Mouse (Mus musculus) hindlimb bud, embryonic 11.5 days (tissue): ENCODE measurements around the gene Pknox1.
"Not testable (repeated sequence)": the region's sequence is repeated elsewhere in the genome, so short reads cannot be mapped to it uniquely, and the experiment has no call there.

ENCODE experiments used
- DNase-seq: peaks from one replicate; pipeline ENCODE4 v3.0.0-alpha.2; 2012; ENCODE audit warnings: low read depth, low spot score; ENCODE audit errors: extremely low spot score

Gene Pknox1

DNA sequence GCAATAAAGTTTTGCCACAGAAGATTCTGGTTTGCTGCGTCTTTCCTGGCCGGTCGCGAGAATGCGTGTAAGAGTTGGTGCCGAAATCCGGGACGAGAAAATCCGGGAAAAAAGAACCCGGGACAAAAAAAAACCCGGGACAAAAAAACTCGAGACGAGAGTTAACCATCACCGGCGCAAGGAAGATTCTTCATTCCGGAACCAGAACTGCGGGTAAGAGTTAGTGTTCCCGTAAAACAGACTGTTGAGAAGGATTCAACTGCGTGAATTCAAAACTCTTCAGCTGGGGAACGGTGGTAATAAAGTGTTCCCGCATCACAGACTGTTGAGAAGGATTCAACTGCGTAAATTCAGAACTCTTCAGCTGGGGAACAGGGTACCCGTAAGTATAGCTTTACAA, 11.9 kb upstream of the Pknox1 start:
- not testable (repeated sequence) for DNase-seq

DNA sequence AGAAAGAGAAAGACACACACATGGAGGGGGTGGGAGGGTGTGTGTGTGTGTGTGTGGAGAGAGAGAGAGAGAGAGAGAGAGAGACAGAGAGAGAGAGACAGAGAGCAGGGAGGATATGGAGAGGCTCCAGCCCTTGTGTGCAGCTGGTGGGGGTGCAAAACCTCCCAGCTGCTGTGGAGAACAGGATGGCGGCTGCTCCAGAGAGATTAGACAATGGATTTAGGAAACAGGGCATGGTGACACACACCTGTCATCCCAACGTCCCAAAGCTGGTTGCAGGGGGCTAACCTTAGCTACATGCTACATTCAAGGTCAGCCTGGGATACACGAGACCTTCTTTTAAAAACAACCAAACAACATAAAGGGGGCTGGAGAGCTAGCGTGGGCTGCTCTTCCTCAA, 8.3 kb upstream of the Pknox1 start:
- no peak for DNase-seq

DNA sequence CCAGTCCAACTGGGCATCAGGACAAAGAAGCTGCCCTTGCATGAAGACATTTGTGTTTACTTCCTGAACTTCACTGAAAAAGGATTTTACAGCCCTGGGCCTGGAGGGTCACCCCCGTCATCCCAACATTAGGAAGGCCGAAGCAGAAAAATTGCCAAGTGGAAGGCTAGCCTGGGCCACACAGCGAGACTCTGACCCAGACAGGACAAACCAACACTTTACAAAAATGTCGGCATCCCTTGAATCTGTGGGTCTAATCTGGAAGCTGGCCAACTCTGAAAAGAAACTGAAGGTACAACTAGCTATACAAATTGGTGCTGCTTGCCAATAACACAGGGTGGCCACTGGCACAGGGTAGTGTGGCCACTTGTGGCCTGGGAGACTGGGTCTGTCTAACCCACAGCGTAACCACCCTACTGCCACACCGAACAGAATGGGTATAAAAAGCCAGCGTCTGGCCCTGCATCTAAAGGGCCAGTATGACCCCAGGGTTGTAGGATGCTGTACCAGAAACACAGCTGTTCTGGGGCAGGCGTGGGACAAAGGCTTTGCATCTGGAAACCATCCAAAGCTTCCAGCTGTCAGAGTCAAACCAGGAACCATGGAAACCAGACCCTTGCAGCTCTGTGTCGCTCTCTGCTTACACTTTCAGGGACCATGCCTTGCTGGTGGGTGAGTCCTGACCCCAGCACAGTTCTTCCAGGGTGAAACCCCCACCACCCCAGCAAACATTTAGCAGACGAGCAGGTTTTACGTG, 7.2 kb upstream of the Pknox1 start:
- DNase-seq = no peak

DNA sequence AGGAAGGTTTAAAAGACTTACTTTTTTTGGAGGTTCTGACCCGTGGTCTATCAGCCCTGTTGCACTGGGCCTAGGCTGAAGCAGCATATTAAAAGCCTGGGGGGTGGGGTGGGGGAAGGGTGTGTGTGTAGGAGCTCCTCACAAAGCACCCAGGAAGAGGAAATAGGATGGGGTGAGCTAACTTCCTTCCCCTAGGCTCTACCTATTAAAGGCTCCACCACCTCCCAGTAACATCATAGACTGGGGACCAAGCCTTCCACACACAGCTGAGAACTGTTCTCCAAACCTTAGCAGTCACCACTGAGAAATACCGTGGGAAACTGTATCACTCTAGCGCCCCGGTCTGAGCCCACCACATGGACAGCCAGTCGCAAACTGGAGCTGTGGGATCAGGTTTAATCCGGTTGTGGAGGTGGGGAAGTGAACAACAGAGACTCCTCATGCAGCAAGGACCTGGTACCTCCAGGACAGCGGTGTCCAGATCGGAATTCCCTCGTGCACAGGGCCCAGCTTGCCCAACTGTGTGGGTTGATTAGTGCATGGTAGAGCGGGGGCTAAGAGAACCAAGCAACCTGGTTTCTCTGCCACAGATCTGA, 6.5 kb upstream of the Pknox1 start:
- DNase-seq = no peak

DNA sequence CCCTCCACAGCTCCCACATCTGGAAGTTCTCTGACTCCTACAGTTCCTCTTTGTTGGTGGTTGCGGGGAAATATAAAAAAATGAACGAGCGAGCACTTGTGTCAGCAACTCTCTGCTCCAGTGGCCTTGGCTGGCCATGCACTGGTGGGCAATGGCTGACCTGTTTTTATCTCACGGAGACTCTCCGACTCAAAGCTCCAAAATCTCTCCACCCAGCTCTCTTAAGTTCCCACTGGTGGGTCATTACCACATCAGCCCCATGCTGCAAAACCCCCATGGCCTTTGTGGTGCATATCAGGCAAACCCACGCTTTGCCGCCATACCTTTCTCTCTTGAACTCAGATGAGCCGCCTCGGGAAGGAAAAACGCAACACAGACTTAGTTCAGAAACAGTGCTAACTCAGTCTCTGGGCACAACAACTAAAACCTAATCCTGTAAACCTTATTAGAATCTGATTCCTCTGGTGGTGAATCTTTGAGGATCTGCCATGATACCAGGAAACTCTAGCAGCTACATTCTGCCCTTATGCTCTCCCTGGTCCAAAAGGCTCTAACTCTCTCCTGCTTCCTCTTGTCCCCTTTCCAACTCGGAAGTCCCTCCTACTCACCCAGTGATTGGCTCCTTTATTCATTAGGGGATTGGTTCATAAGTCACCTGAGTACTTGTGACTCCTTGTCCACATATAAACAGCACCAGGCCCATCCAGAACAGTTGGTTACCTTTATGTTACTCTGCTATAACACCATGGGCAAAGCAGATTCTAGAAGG, 5.3 kb upstream of the Pknox1 start:
- no peak for DNase-seq

DNA sequence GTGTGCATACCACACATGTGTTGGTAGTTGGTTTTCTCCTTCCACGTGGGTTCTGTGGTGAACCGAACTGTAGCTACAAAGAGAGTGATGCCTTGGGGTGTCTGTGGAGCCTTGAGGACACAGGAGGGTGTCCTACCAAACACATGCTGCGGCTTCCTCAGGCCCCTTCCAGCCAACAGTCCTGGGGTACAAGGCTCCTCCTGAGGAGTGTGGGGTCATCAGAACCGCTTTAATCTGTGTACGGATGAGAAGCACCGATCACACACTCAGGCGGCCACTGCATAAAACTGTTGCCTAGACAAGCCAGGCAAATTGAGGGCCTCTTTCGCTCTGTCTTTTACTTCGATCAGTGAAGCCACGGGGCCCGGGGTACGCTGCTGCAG, 911 bp upstream of the Pknox1 start:
- no peak for DNase-seq

DNA sequence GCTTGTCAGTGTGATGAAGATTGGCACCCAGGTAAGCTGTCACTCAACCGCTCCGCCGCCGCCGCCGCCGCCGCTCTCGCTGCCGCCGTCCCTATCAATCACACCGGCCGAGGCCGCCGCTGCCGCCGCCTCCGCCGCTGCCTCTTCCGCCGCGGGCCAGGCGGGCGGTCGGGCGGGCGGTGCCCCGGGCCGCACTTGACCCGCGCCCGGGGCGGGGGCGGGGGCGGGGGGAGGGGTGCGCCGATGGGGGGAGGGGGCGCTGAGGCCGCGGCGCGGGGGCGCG, 265 bp downstream of the Pknox1 start:
- DNase-seq = no peak

DNA sequence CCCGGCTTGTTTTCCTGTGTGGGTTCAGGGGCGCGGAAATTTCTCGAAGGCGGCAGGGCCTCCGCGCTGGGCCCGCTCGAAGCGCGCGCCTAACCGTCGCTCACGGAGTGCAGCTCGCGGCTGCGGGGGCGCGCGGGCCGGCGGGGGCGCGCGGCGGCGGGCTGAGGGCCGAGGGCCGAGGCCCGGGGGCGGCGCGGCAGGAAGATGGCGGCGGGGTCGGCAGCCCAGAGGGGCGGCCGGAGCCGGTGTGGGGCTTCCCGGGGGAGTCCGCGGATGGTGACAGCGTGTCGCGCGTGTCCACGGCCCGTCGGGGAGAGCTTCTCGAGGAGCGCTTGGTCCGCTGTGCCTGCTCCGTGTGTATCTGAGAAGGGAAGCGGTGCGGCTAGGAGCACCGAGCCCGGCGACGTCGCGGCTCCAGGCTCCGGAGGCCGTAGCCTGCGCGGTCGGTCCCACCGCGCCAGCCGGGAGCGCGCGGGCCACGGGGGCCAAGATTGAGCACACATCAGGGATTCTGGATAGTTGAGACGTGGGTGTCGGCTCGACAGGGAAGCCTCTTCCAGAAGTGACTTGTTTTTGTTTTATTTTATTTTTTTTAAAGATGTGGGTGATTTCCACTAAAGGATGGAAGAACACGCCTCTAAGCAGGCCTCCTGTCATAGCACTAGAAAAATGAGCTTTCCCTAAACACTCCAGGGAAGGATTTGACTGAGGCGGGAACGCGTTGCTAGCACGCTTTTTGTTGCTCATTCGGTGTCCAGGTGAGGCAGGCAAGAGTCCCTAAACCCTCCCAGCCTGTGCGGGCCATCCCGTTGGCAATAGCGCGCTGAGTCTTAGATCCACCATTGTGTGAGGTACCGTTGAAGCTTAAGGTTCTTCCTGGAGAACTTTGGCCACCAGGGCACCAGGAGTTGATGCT, 865 bp downstream of the Pknox1 start:
- no peak for DNase-seq

DNA sequence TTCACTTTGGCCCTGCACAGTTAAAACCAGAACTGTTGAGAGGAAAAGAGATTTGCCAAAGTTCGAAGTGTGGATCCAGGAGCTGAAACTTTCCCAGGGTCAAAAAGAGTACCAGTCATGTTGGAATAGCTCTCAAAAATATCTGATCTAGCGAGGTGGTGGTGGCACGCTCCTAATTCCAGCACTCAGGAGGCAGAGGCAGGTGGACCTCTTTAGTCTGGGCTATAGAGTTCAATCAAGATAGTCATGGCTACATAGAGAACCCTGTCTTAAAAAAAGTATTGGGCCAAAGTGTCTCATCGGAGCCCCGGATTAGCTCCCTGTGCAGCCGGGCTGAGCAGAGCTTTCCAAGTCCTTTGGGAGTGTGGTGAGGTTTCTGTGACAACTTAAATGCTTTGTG, 1.7 kb downstream of the Pknox1 start:
- no peak for DNase-seq

DNA sequence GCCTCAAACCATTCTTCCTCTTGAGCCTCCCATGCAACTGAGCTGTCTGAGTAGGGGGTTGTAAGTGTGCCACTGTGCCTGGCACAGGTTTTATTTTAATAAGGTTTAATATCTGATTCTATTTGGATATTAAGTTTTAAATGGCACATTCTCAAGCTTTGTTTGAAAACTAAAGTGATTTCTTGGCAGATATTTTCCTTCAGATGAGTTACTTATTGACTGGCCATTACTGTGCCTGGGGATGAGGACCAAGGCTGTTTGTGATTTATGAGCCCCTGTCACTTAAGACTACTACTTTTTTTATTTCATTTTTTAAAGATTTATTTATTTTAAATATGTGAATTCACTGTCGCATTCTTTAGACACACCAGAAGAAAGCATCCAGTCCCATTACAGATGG, 5.2 kb downstream of the Pknox1 start:
- no peak for DNase-seq

DNA sequence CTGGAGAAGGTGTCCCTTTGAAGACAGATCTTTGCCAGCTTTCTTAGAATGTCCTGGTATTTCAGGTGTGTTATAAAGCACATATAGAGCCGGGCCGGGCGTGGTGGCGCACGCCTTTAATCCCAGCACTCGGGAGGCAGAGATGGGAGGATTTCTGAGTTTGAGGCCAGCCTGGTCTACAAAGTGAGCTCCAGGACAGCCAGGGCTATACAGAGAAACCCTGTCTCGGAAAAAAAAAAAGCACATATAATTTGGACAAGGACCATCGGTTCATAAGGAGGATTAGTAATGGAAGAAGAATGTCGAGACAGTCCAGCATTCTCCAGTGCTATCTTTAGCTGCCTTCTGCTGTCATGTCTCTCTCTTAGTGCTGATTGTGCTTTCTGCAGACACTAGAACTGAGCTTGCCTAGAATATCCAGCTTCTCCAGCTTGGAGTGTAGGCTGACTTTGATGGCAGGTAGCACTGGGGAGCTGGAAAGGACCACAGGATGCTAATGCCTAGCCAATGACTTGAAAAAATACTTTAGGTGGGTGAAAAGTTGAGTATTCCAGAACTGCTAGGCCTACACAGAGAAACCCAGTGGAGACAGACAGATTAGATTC, 5.9 kb downstream of the Pknox1 start:
- no peak for DNase-seq

DNA sequence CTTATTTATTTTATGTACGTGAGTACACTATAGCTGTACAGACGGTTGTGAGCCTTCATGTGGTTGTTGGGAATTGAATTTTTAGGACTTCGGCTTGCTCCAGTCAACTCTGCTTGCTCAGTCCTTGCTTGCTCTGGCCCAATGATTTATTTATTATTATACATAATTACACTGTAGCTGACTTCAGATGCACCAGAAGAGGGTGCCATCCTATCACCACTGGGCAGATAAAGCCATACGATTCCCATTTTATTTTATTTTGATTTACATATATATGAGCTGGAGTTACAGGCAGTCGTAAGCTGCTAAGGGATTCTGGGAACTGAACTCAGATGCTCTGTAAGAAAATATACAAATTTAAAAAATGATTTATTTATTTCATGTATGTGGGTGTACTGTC, 7.2 kb downstream of the Pknox1 start:
- DNase-seq = no peak

DNA sequence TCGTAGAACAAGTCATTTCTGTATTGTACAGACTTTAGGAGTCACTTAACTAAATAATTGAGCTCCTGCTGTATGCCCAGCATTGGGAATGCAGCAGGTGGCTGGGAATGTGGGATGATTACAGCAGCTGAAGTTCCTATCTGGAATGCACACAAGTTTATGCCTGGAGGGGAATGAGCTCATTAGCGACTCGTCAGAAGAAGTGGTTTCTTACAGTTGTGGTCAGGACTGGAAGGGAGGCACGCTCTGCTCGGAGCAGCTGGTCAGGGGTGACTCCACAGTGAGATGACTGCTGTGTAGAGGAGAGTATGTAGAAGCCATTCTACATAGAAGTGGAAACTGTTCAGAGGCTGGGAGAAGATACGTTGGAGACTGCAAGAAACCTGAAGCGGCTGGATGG, 10.1 kb downstream of the Pknox1 start:
- no peak for DNase-seq

DNA sequence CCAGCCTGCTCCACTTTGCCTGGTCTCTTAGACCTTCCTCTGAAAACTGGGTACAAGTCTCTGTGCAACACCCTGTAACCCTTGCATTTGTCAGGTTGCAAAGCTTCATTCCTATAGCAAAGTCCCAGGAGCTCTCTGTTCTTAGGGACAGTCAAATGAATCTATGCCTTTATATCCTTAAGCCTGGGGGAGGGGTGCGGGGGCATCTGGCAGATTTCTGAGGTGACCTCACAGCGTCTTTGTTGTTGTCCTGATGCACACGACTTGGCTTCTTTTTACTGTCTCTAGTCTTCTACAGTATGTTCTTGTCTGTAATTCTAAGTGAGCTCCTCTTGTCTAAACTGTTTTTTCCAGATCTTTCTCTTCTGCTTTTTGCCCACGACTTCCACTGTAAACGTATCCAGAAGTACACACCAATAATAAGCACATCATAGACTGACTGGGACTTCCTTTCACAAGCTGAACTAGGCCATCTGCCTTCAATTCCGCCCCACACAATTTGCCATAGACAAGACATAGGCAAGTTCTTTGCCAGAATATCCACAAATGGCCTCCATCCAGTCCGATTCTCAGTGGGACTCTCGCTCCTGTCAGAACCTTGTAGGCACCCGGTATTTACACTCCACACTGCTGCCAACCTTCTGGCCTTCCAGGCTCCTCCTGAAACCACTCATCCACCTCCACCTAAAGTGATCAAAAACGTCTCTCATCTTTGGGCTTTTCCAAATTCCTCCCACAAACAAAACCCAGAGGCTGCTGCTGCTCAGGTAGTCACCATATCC, 12.1 kb downstream of the Pknox1 start:
- DNase-seq = no peak

DNA sequence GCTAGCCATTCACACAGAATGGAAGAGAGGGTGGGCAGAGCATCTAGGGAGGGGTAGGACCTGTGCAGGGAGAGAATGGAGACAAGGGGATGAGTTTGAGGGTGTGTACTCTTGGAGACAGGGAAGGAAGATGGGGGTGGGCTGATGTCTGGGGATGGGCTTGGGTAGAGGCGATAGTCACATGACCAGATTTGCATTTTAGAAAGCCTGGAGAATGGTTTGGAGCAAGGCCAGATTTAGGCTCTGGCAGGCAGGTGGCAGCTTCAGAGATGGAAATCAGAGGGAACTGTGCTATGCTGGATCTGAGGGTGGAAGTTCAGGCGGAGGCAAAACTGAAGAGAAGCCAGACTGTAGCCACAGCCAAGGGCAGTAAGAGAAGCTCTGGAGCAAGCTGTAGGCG, 15.8 kb downstream of the Pknox1 start:
- DNase-seq = no peak

DNA sequence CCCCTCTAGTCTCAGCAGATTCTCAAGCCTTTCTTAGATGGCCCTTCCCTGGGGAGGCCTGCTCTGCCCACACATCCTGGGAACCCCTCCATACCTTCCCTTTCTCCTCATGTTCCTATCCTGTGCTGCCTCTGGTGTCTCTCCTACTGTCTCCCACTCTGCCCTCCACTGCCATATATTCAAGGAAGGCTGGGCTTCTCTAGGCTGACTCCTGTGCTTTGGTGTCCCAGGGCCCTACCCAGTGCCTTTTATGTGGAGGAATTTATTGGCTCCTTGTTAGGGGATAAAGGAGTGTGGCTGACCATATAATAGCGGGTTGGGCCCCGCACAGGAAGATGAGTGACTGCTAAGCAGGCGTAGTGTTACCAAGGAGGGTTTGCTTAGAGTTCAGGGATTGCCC, 18.7 kb downstream of the Pknox1 start:
- DNase-seq = no peak

DNA sequence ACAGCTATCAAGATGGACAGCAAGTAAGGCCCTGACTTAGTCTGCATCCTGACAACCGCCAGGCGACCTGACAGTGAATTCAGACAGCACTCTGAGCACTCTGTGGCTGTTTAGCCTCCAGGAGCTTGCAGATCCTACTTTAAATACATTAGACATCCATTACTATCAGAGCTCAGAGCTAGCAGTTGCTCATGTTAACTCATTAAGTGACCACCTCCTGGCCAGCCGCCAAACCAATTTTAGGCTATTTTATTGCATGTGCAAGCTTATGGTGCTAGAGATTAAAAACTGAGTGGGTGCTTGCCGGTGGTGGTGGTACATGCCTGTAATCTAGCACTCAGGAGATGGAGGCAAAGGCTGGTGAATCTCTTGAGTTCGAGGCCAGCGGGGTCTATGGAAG, 19.2 kb downstream of the Pknox1 start:
- DNase-seq = no peak

DNA sequence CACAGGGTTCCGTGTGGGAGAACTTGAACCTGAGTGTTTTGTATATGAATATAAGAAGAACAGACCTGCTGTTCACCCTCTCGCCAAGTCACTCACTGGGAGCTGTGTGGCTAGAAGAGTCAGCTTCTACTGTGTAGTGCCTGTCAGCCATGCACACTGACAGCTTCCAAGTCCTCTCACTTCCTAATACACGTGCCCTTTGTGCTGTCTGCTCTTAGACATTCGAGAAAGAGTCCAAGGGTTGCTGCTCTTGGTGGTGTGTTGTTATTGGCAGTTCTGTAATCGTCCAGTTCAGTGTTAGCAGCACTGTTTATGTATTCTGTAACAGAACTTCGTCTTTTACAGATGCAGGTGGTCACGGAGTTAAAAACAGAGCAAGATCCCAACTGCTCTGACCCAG, 23.6 kb downstream of the Pknox1 start:
- no peak for DNase-seq

DNA sequence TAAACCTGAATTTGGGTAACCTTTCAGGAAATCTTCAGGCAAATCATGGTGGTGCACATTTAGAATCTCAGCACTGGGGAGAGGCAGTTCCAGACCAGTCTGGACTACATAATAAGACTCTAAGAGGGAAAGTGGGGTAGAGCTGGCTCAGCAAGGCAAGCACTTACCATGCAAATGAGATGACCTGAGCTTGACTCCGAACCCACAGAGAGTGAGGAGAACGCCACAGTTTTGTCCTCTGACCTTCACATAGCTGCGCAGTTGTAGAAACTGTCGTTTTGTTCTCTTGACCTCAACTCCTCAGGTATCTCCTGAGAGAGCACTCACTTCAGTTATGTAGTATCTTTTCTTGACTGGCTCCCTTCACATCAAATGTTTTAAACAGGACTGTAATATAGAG, 24.2 kb downstream of the Pknox1 start:
- no peak for DNase-seq

DNA sequence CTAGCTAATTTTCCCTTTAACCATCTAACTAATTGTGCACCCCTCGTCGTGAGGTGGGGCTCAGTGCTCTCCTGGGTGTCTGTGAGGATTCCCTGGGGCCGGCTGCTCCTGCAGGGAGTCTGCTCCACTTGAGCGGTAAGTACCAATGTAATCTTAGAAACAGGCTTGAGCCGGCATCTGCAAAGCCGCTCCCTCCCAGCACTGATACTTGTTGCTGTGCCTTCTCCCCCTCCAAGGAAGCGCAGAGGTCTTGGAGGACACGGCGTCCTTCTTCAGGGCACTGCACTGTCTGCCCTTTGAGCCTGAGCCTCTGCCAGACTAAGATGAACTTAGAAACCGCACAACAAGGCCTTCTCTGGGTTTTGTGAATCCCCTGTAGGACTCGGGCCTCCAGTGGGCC, 26.3 kb downstream of the Pknox1 start:
- no peak for DNase-seq
